In genomic region chr9:63333074-63333473, GRCm38 (mm10) we compare ENCODE assay signal across 13 mouse cellular contexts. TPM values are rescaled to one million over a fixed set of nuclear protein-coding genes. Genes with fewer than 3 reads are reported as not detected.
A peak's percentile ranks its signal among the peaks of the same experiment; 100 is the strongest.
DNase-seq lines count a peak whose midpoint lies in the region; ATAC-seq and TF ChIP-seq lines count a peak whose summit lies in the region.
"Had no signal": no experiment of that assay in that cellular context is flagged by ENCODE, and none has a peak within 500 bp of the region (broad histone marks: within the 10 kb centered on the region; RNA-seq: fewer than 3 reads in every experiment).

No protein-coding gene starts in this region.

- H3K4me2 ChIP-seq in hindbrain, postnatal 0 days (ENCODE audit: low read depth, low read length): no peak overlapping the region
- H3K4me2 ChIP-seq in hindbrain, embryonic 12.5 days (replicated peaks): no peak overlapping the region
- H3K4me2 ChIP-seq: midbrain, embryonic 12.5 days had no signal

- H3K27me3 ChIP-seq in hindbrain, postnatal 0 days (ENCODE audit: insufficient read depth, low read length): no peaks in the 10 kb centered on the region
- H3K27me3 ChIP-seq in hindbrain, embryonic 12.5 days: no peaks in the 10 kb centered on the region
- H3K27me3 ChIP-seq in spleen, adult 2 months (ENCODE audit: control insufficient read depth, insufficient read depth, low read length): no peaks in the 10 kb centered on the region
- H3K27me3 ChIP-seq: midbrain, embryonic 12.5 days had no signal

- WGBS in hindbrain, postnatal 0 days: 100% methylated on average over 2 of the region's 2 CpGs
- WGBS in hindbrain, embryonic 12.5 days: 99% methylated on average over 2 of the region's 2 CpGs
- WGBS in spleen, adult 2 months: 99% methylated on average over 2 of the region's 2 CpGs
- WGBS in bone marrow, adult 2 months: 90% methylated on average over 2 of the region's 2 CpGs

- no peak overlapping the region for H3K4me3 ChIP-seq in hindbrain, postnatal 0 days (ENCODE audit: low read length)
- no peak overlapping the region for H3K4me3 ChIP-seq in hindbrain, embryonic 12.5 days
- H3K4me3 ChIP-seq in spleen, adult 2 months (ENCODE audit: extremely low read depth, insufficient read depth, insufficient read length): no peak overlapping the region
- H3K4me3 ChIP-seq in bone marrow, adult 2 months (replicated peaks; ENCODE audit: control insufficient read depth, low read depth, low read length): no peak overlapping the region
- H3K4me3 ChIP-seq: erythroblast, embryonic 14.5 days; midbrain, embryonic 12.5 days had no signal

- TF ChIP-seq CTCF in hindbrain, postnatal 0 days (IDR thresholded peaks at IDR 0.05; ENCODE audit: low read depth): peak; percentile 54
- peak; percentile 16; the same call in 1 of the 2 replicates for TF ChIP-seq CTCF in spleen, adult 2 months (IDR thresholded peaks at IDR 0.05; ENCODE audit: extremely low read depth, insufficient read depth, insufficient read length, insufficient replicate concordance)
- peak; percentile 47 for TF ChIP-seq CTCF in bone marrow, adult 2 months (IDR thresholded peaks at IDR 0.05; ENCODE audit: control insufficient read depth, insufficient read depth, low read length)

- no peak for TF ChIP-seq POLR2A in spleen, adult 2 months (IDR thresholded peaks at IDR 0.05; ENCODE audit: low read depth, low read length)
- TF ChIP-seq POLR2A in bone marrow, adult 2 months (IDR thresholded peaks at IDR 0.05; ENCODE audit: borderline replicate concordance, control insufficient read depth, low read depth, low read length): no peak

- H3K36me3 ChIP-seq in hindbrain, postnatal 0 days (ENCODE audit: insufficient read depth, low read length): peaks cover 11% of the 10 kb centered on the region; the same call in 1 of the 2 replicates
- H3K36me3 ChIP-seq in hindbrain, embryonic 12.5 days: peaks cover 31% of the 10 kb centered on the region
- peaks cover 21% of the 10 kb centered on the region for H3K36me3 ChIP-seq in spleen, adult 2 months (ENCODE audit: control insufficient read depth, insufficient read depth, low read length)

- DNase-seq in hindbrain, postnatal 0 days (ENCODE audit: low spot score): no peak
- DNase-seq in spleen, adult 2 months (ENCODE audit: low read depth in 1 of 2, low spot score in 2 of 2): no peak
- DNase-seq in spleen, adult 18-20 months: no peak
- peak; percentile 48 for DNase-seq in thymus, postnatal 4 days
- DNase-seq in cerebellum, postnatal 4 days (ENCODE audit: low spot score in 2 of 2): no peak
- DNase-seq: cerebellum, adult 11-12 months; left cerebral cortex, postnatal 4 days had no signal

- ATAC-seq in hindbrain, postnatal 0 days: no peak
- ATAC-seq in hindbrain, embryonic 12.5 days (ENCODE audit: low FRiP score): no peak
- ATAC-seq in megakaryocyte, adult 5-6 weeks (ENCODE audit: poor library complexity, severe bottlenecking): no peak
- ATAC-seq: activated CD4-positive, CD25-positive, alpha-beta regulatory T cell, adult 4 months had no signal

- no peak overlapping the region for H3K27ac ChIP-seq in hindbrain, postnatal 0 days
- H3K27ac ChIP-seq in hindbrain, embryonic 12.5 days: no peak overlapping the region
- H3K27ac ChIP-seq in spleen, adult 2 months (ENCODE audit: insufficient read depth, low read length): no peak overlapping the region
- no peak overlapping the region for H3K27ac ChIP-seq in bone marrow, adult 2 months (ENCODE audit: control insufficient read depth, insufficient read depth, low read depth, low read length, poor library complexity)
- H3K27ac ChIP-seq: midbrain, embryonic 12.5 days had no signal

- H3K9me3 ChIP-seq in hindbrain, postnatal 0 days (ENCODE audit: low read length): no peaks in the 10 kb centered on the region
- no peaks in the 10 kb centered on the region for H3K9me3 ChIP-seq in hindbrain, embryonic 12.5 days (replicated peaks)
- H3K9me3 ChIP-seq: midbrain, embryonic 12.5 days had no signal

- no peak overlapping the region for H3K9ac ChIP-seq in hindbrain, postnatal 0 days (replicated peaks; ENCODE audit: low read length)
- no peak overlapping the region for H3K9ac ChIP-seq in hindbrain, embryonic 12.5 days
- H3K9ac ChIP-seq: midbrain, embryonic 12.5 days had no signal

- H3K4me1 ChIP-seq in hindbrain, postnatal 0 days (ENCODE audit: insufficient read depth, low read length): no peaks in the 10 kb centered on the region
- H3K4me1 ChIP-seq in hindbrain, embryonic 12.5 days: peaks cover 4% of the 10 kb centered on the region; the same call in 1 of the 2 replicates
- H3K4me1 ChIP-seq in spleen, adult 2 months (ENCODE audit: control insufficient read depth, insufficient read depth, insufficient read length): no peaks in the 10 kb centered on the region
- no peaks in the 10 kb centered on the region for H3K4me1 ChIP-seq in bone marrow, adult 2 months (ENCODE audit: control insufficient read depth, insufficient read depth, low read length)

RNA-seq across cellular contexts. Expression of gene Map2k5, which starts 44.6 kb away (rescaled TPM):
- total RNA-seq in hindbrain, postnatal 0 days (2014; rRNA removed): 19.6 and 22.4 TPM in 2 replicates
- polyA plus RNA-seq in hindbrain, postnatal 0 days (2015; fragmentation: Nextera tagmentation; extraction: Ambion mirVana): 31.2 and 33.1 TPM in 2 replicates
- 42.0 and 43.0 TPM in 2 replicates for polyA plus RNA-seq in hindbrain, embryonic 12.5 days (2016; fragmentation: Nextera tagmentation; extraction: Ambion mirVana)
- 27.7 and 41.2 TPM in 2 replicates for polyA plus RNA-seq in spleen, adult 2 months (2012; rRNA removed)
- 4.5 and 13.9 TPM in 2 replicates for polyA plus RNA-seq in bone marrow, adult 2 months (2011; ENCODE audit: insufficient read depth, insufficient read length, low replicate concordance, missing spikeins)
- 15.9 and 18.8 TPM in 2 replicates for total RNA-seq in megakaryocyte, adult 5-6 weeks (2015)
- 10.4 and 16.9 TPM in 2 replicates for total RNA-seq in megakaryocyte, adult 5-6 weeks (2017)
